Mouse (Mus musculus) heart, postnatal 0 days (tissue): ENCODE measurements around the gene Ttc28.

Source experiments
- CTCF ChIP-seq: IDR thresholded peaks from 2 replicates; pipeline ENCODE4 v1.5.1; 2016; ENCODE audit warnings: antibody characterized with exemption, control low read depth, low read depth
- EP300 ChIP-seq: IDR thresholded peaks from 2 replicates; pipeline ENCODE4 v1.6.1; 2016; ENCODE audit warnings: antibody characterized with exemption, low read depth

DNA sequence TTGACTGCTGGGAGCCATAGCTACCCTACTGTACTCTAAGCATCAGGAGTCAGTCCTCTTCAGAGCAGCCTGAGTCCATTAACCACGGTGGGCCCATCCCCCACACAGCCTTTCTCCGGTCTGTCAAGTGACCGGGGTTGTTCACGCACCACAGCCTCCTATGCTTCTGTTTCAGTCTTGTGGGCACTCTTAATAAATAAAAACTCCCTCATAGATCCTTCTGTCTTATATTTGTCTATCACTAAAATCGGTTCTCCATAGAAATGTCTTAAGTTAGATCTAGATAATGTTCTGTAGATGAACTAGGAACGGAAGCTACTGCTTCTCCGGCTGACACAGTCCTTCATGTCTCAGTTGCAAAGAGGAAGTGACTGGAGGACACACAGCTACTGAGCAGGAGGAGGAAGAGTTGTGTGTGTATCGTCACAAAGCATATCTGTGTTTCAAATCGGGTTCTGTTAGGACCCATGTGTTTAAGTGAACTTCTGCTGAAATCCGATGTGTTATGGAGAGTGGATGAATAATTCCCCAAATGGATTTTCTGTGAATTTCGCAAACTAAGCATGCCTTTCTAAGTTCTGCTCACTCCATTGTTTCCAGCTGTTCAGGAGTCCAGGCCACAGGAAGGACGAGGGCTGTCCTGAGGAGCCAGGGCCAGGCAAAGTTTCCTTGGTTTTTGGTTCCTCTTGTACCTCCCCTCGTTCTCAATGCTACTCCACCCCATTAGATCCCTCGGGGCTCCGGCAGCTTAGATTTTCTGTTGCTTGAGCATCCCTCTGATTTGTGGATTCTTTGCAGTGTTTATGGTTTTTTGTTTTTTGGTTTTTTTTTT lies 236.1 kb downstream of the Ttc28 start:
- TF ChIP-seq CTCF (no peak), EP300 (no peak)
